Mouse (Mus musculus): Measurements from ENCODE around the gene Scn5a. TPM values are rescaled to one million over a fixed set of nuclear protein-coding genes. Genes with fewer than 3 reads are reported as not detected.

Scn5a gene
- polyA plus RNA-seq, 1 experiment from 2014 or later: 0.42 TPM

DNA sequence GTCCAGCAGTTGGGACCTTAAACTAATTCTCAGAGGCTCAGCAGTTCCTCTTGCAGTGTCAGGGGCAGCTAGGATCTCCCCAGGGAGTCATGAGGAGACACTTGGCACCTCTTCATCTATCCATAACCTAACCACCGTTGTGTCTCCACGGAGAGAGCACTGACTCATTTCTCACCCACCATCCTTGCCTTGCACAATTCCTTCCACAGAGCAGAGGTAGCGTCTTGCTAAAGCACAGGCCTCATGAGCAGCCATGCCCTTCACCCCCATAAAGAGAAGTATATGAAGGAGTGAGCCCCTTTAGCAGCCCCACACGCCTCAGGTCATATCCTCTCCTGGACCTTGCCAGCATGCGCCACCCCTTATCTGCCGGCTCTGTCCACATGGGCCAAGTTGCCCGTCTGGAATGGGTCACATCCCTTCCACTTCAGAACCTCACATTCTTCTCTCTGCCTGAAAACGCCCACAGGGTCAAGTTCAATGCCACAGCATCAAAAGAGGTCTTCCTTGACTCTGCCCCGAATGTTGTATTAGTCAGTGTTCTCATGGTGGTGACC is 105.1 kb downstream of the Scn5a start:
- Histone ChIP-seq H3K27ac (no peak overlapping the region), H3K4me1 (no peaks in the 10 kb centered on the region), H3K9ac (no peak overlapping the region), H3K4me3 (replicated peaks) (no peak overlapping the region), H3K36me3 (no peaks in the 10 kb centered on the region), H3K27me3 (replicated peaks) (no peaks in the 10 kb centered on the region), H3K9me3 (no peaks in the 10 kb centered on the region), H3K4me2 (no peak overlapping the region)
- 69% methylated on average over 9 of the region's 9 CpGs for WGBS
- no peak for ATAC-seq (ENCODE audit: insufficient read depth, low FRiP score, low read depth)

DNA sequence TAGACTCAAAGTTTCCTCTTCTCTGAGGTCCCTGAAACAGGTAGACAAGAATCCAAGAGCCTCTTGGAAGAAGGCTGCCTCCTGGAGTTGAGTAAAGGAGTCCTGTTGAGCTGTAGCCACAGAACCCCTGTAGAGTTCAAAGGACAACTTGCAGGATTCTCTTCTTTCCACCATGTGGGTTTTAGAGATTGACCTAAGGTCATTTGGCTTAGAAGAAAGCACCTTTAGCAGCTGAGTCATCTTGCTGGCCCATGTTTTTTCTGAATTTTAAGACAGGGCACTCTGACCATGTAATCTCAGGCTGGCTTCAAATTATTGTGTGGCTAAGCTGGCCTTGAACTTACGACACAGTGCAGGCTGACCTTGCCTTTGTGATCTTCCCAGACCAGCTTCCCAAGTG is 105.8 kb downstream of the Scn5a start:
- ATAC-seq (ENCODE audit: insufficient read depth, low FRiP score, low read depth): no peak
- Histone ChIP-seq H3K36me3 (no peaks in the 10 kb centered on the region), H3K9me3 (no peaks in the 10 kb centered on the region), H3K27ac (no peak overlapping the region), H3K4me2 (no peak overlapping the region), H3K9ac (no peak overlapping the region), H3K4me1 (no peaks in the 10 kb centered on the region), H3K4me3 (replicated peaks) (no peak overlapping the region), H3K27me3 (replicated peaks) (no peaks in the 10 kb centered on the region)
- 93% methylated on average over 1 of the region's 1 CpGs for WGBS

DNA sequence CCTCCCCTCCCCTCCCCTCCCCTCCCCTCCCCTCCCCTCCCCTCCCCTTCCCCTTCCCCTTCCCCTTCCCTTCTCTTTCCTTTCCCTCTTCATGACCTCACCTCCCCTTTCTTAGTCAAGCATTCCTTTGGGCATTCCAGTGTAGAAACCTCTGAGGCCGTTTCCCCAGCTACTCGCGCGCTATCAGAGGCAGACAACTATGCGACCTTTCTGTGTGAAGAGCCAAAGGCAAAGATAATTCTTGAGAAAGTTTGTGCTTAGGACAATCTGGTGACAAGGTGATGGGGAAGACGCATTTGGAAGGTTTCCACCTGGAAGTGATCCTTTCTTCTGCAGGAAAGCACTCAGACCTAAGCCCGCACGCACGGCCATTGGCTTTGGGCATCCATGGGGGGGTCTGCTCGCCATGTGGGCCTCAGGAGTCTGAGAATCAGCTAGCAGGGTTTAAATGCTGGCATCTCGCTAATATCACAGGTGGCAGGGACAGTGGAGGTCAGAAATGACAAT is 106.4 kb downstream of the Scn5a start:
- Histone ChIP-seq H3K9ac (no peak overlapping the region), H3K4me3 (replicated peaks) (no peak overlapping the region), H3K27me3 (replicated peaks) (no peaks in the 10 kb centered on the region), H3K27ac (no peak overlapping the region), H3K4me2 (no peak overlapping the region), H3K9me3 (no peaks in the 10 kb centered on the region), H3K36me3 (no peaks in the 10 kb centered on the region), H3K4me1 (no peaks in the 10 kb centered on the region)
- ATAC-seq (ENCODE audit: insufficient read depth, low FRiP score, low read depth): no peak
- 61% methylated on average over 11 of the region's 11 CpGs for WGBS

DNA sequence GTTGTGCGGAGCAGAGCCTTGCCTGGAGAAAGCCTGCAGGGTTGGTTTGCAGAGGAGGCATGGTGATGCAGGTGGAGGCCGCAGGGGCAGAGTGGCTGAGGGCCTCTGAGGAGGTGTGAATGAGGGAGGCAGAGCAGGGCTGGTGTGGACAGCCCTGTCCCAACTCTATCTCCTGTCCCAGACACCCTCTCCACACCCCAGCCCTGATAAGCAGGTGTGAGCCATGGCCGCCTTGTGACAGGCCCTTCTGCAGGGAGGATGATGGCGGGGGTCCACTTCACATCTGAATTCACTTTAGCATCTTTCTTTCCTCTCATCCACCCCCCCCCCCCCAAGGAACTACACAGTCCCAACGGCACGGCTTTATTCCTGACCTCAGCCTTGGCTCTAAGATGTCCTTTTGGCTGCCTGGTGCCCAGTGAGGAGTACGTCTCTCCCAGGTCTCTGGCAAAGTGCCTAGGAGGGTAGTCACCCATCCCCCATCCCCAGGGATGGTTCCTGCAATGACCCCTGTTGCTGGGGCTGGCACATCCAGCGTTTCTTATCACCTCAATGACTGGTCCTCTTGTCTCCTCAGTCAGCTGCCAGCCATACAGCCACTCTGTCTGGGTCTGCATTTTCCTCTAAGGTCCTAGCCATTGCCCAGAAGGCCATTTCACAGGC is 109.0 kb downstream of the Scn5a start:
- Histone ChIP-seq H3K9ac (no peak overlapping the region), H3K27ac (no peak overlapping the region), H3K36me3 (0 out of 2 replicates have a peak, but pooled peaks cover 7% of the 10 kb centered on the region), H3K4me3 (replicated peaks) (no peak overlapping the region), H3K4me1 (no peaks in the 10 kb centered on the region), H3K4me2 (no peak overlapping the region), H3K9me3 (no peaks in the 10 kb centered on the region), H3K27me3 (replicated peaks) (no peaks in the 10 kb centered on the region)
- ATAC-seq (ENCODE audit: insufficient read depth, low FRiP score, low read depth): peak; percentile 65; the same call in 1 of the 2 replicates
- 64% methylated on average over 8 of the region's 8 CpGs for WGBS

- Histone ChIP-seq H3K4me1 (no peaks in the 10 kb centered on the region), H3K27ac (no peak overlapping the region), H3K4me2 (no peak overlapping the region), H3K9ac (no peak overlapping the region), H3K36me3 (peaks cover 28% of the 10 kb centered on the region), H3K4me3 (replicated peaks) (no peak overlapping the region), H3K9me3 (no peaks in the 10 kb centered on the region), H3K27me3 (replicated peaks) (no peaks in the 10 kb centered on the region)
- peak; percentile 50; the same call in 1 of the 2 replicates for ATAC-seq (ENCODE audit: insufficient read depth, low FRiP score, low read depth)
- 68% methylated on average over 7 of the region's 7 CpGs for WGBS
Observed at GRCm38 (mm10) chr9:119465595-119465994, 113.2 kb downstream of the Scn5a start.

DNA sequence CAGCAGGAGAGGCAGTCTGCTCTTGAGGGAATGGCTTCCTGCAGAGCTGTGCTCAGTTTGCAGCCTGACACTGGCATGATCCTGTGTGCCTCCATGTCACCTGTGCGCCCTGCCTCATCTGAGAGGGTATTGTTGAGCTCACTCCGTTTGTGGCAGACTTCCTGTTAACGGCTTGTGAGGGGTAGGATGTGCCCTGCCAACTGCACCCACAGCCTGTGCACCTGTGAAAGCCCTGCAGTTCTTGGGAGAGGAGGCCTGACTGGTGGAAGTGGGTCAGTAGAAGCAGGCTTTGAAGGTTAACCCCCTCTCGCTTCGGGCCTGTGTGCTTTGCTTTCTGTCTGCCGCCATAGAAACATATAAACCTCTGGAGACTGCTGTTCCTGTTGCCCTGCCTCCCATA is 113.8 kb downstream of the Scn5a start:
- WGBS: 89% methylated on average over 6 of the region's 6 CpGs
- Histone ChIP-seq H3K27ac (no peak overlapping the region), H3K4me1 (no peaks in the 10 kb centered on the region), H3K36me3 (peaks cover 28% of the 10 kb centered on the region), H3K9ac (no peak overlapping the region), H3K4me2 (no peak overlapping the region), H3K4me3 (replicated peaks) (no peak overlapping the region), H3K9me3 (no peaks in the 10 kb centered on the region), H3K27me3 (replicated peaks) (no peaks in the 10 kb centered on the region)
- no peak for ATAC-seq (ENCODE audit: insufficient read depth, low FRiP score, low read depth)

DNA sequence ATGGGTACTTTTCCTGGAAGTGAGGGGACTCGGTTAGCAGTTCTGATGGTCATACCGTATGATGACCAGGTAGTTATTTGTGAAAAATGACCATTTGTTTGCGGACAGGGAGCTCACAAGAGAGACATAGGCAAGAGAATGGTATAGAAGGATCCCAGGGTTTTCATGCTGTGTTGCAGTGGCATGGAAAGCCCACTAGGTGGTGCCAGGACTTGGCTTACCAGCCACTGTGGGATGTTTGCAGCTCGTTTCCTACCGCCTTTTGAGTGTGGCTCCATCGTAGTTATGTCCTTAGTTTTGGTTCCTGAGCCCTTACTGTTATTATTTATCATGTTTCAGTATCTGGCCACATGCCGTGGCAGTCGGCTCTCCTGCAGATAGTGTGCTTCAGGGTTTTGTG is 118.4 kb downstream of the Scn5a start:
- no peak overlapping the region for H3K4me2 ChIP-seq
- H3K4me3 ChIP-seq (replicated peaks): no peak overlapping the region
- no peaks in the 10 kb centered on the region for H3K9me3 ChIP-seq
- no peaks in the 10 kb centered on the region for H3K4me1 ChIP-seq
- ATAC-seq (ENCODE audit: insufficient read depth, low FRiP score, low read depth): no peak
- peaks cover 30% of the 10 kb centered on the region for H3K36me3 ChIP-seq
- WGBS: 50% methylated on average over 8 of the region's 8 CpGs
- no peak overlapping the region for H3K27ac ChIP-seq
- no peak overlapping the region for H3K9ac ChIP-seq
- H3K27me3 ChIP-seq (replicated peaks): no peaks in the 10 kb centered on the region

- no peak overlapping the region for H3K27ac ChIP-seq
- no peak for ATAC-seq (ENCODE audit: insufficient read depth, low FRiP score, low read depth)
- no peaks in the 10 kb centered on the region for H3K27me3 ChIP-seq (replicated peaks)
- H3K4me1 ChIP-seq: no peaks in the 10 kb centered on the region
- H3K9ac ChIP-seq: no peak overlapping the region
- H3K36me3 ChIP-seq: peaks cover 6% of the 10 kb centered on the region; the same call in 1 of the 2 replicates
- no peak overlapping the region for H3K4me2 ChIP-seq
- 87% methylated on average over 14 of the region's 14 CpGs for WGBS
- H3K9me3 ChIP-seq: no peaks in the 10 kb centered on the region
- H3K4me3 ChIP-seq (replicated peaks): no peak overlapping the region
Observed at GRCm38 (mm10) chr9:119457122-119457521, 121.7 kb downstream of the Scn5a start.

GRCm38 (mm10) chr9:119455967-119456366 is 122.8 kb downstream of the Scn5a start:
- ATAC-seq (ENCODE audit: insufficient read depth, low FRiP score, low read depth): no peak
- Histone ChIP-seq H3K4me3 (replicated peaks) (no peak overlapping the region), H3K9me3 (no peaks in the 10 kb centered on the region), H3K36me3 (peaks cover 11% of the 10 kb centered on the region), H3K9ac (no peak overlapping the region), H3K4me1 (no peaks in the 10 kb centered on the region), H3K4me2 (no peak overlapping the region), H3K27me3 (replicated peaks) (no peaks in the 10 kb centered on the region), H3K27ac (no peak overlapping the region)
- 92% methylated on average over 14 of the region's 14 CpGs for WGBS

- WGBS: 26% methylated on average over 6 of the region's 6 CpGs
- peaks cover 23% of the 10 kb centered on the region for H3K36me3 ChIP-seq
- H3K9ac ChIP-seq: peak overlapping the region; percentile 75; the same call in 1 of the 2 replicates
- peaks cover 12% of the 10 kb centered on the region for H3K4me1 ChIP-seq
- H3K27me3 ChIP-seq (replicated peaks): no peaks in the 10 kb centered on the region
- peak overlapping the region; percentile 83 for H3K4me2 ChIP-seq
- H3K9me3 ChIP-seq: no peaks in the 10 kb centered on the region
- H3K27ac ChIP-seq: peak overlapping the region; percentile 91
- no peak for ATAC-seq (ENCODE audit: insufficient read depth, low FRiP score, low read depth)
- peak overlapping the region; percentile 81 for H3K4me3 ChIP-seq (replicated peaks)
Observed at GRCm38 (mm10) chr9:119445737-119446136, 133.1 kb downstream of the Scn5a start.

GRCm38 (mm10) chr9:119444738-119445429 is 133.9 kb downstream of the Scn5a start, which contains the start of gene Exog:
Gene Exog, plus strand, starts transcription at chr9:119444943.
- H3K27ac ChIP-seq: peak within 1 kb of the TSS; percentile 91
- H3K9ac ChIP-seq: peak within 1 kb of the TSS; percentile 75
- no peaks in the 10 kb centered on the region for H3K9me3 ChIP-seq
- no peaks in the 10 kb centered on the region for H3K27me3 ChIP-seq (replicated peaks)
- WGBS: under 1% methylated on average over 51 of the region's 52 CpGs
- peak within 1 kb of the TSS; percentile 83 for H3K4me2 ChIP-seq
- peak within 1 kb of the TSS; percentile 81 for H3K4me3 ChIP-seq (replicated peaks)
- peaks cover 12% of the 10 kb centered on the region for H3K4me1 ChIP-seq
- ATAC-seq (ENCODE audit: insufficient read depth, low FRiP score, low read depth): peak; percentile 91
- H3K36me3 ChIP-seq: peaks cover 17% of the 10 kb centered on the region

DNA sequence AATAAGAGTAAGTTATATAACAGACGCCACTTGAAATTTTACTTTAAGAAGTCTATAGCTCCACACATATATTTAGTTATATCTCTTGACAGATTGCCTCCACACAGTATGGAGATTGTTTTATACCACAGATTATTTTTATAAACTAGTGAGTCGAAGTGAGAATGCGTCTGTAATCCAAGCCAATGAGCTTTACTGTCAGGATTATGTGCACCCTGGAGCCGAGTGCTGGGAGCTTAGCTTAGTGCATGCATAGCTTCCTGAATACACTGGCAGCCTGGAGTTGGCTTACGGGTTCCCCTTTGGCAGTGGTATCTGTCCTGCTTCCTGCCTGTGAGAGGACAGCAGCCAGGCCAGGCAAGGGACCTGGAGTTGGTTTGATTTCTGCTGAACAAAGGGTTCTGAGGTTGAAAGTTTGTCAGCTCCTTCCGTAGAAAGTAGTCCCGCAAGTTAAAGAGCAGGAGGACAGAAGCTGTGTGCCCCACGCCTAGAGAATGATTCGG is 140.3 kb downstream of the Scn5a start:
- ATAC-seq (ENCODE audit: insufficient read depth, low FRiP score, low read depth): no peak
- peaks cover 5% of the 10 kb centered on the region for H3K36me3 ChIP-seq
- WGBS: 90% methylated on average over 9 of the region's 9 CpGs
- H3K4me1 ChIP-seq: no peaks in the 10 kb centered on the region
- no peaks in the 10 kb centered on the region for H3K27me3 ChIP-seq (replicated peaks)
- H3K4me2 ChIP-seq: no peak overlapping the region
- H3K9ac ChIP-seq: no peak overlapping the region
- no peak overlapping the region for H3K27ac ChIP-seq
- H3K9me3 ChIP-seq: no peaks in the 10 kb centered on the region
- H3K4me3 ChIP-seq (replicated peaks): no peak overlapping the region
